Mouse (Mus musculus) heart, postnatal 25 days (tissue): ENCODE measurements around the gene Noxo1. TPM values are rescaled to one million over a fixed set of nuclear protein-coding genes. Genes with fewer than 3 reads are reported as not detected.
A peak's percentile ranks its signal among the peaks of the same experiment; 100 is the strongest.
"Not testable (repeated sequence)": the region's sequence is repeated elsewhere in the genome, so short reads cannot be mapped to it uniquely, and the experiment has no call there.

Experiments used
- DNase-seq: peaks from one replicate; pipeline ENCODE4 v3.0.0; 2022; ENCODE audit warnings: low spot score
- intact Hi-C: fragments of 180-260 bp; cut with DNase I; formaldehyde crosslinking; loops from one replicate; pipeline ENCODE4 v1.15.1; 2025
- total RNA-seq, 2 experiments: library from RNA; stranded (reverse); gene quantifications; 2 replicates each; pipeline ENCODE4 v1.2.3; 2021

Noxo1 gene
- under 1 TPM; 0.50 to 0.55 TPM for total RNA-seq

DNA sequence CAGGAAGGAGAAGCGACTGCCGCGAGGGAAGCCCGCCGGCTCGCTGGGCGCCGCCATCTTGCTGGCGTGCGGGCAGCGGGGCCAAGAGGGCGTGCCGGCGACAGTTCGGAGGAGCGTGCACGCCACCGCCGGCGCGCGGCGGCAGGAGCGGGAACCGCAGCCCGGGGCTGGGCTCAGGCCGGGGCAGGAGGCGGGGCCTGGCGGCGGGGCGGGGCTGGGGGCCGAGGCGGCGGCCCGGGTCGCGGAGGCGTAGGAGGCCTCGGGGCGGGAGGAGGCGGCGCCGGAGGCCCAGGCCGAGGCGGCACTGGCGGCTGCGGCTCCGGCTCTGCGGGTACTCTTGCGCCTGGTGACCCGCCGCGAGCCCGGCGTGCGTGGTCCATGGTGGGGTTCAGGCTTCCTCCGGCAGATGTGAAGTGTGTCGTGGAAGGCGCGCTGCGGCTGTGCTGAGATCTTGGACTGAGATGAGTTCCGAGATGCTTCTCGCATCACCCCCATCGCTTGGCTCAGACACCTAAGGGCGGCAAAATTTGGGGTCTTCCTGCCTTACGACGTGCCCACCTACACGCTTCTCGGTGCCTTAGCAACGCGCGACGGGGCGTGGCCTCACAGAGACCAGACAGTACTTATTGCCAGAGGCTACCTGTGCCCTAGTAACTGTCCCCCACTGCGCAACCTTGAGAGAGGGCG lies at the start of gene Noxo1, which contains the start of gene Gfer:
Noxo1 (plus strand) TSS at position 224 of the 687 bp plus-strand sequence.
Gfer (minus strand) TSS at position 146 of the 687 bp plus-strand sequence.
- intact Hi-C loops: no loop called here

DNA sequence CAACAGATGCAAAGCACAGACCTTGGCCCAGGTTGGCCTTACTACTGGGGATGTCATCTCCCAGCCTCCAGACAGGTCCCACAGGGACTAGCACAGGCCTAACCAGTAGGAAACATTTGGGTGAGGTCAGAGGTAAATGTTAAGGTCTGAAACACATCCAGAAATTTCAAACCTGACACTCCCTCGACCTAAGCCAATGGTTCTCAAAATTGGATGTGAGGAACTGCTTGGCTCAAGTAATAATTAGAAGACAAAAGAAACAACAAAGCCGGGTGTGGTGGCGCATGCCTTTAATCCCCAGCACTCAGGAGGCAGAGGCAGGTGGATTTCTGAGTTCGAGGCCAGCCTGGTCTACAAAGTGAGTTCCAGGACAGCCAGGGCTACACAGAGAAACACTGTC lies 49.7 kb upstream of the Noxo1 start:
- intact Hi-C loops: no loop called here
- no peak for DNase-seq

More for the DNA sequence above, at the start of gene Noxo1, which contains the start of gene Gfer:
- DNase-seq: peak; percentile 79

DNA sequence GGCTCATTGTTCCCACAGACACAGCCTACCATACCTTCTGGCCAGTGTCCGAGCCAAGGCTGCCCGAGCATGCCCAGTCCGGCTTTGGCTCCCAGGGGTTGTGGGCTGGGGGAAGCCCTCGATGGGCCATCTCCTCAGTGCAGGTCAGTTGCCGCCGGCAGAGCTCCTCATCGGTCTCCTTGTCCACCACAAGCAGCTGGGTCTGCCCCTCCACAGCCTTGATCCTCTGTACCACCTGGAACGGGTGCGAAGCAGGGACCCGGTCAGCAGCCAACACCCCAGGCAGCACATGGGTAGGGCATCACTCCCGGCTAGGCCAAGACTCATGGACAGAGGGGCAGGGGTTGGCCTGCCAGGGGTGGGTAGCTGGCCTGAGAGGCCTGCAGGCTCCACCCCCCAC lies 48.5 kb upstream of the Noxo1 start:
- no peak for DNase-seq
- intact Hi-C loops: no loop called here

DNA sequence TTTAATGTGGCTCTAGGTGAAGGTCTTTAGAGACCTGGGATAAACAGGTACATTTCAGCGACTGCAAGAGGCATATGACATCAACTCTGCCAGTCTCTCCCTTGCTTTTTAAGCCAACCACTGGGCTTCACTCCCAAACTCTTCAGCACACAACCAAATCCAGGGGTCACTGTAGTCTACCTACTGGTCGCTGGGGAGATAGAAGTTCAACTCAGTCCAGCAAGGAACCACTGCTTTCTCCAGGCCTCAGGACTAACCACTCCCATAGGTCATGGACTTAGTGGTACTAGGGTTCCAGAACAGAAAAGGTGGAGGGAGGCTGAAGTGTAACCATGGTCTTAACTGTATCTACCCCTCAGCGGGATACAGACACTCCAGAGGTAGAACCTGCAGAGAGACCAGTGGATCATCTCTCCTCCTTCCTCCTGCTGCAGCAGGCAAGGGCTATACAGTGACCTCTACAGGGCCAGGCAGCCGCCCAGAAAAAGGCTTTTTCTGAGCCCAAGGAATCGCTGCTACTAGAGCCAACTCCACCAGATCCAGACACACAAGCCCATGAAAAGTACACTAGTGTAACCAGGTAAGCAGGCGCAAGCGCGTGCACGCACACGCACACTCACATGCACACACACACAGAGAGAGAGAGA lies 47.2 kb upstream of the Noxo1 start:
- DNase-seq: no peak
- intact Hi-C loops: loop anchor here (2.0 kb wide), 1 partner anchor 14 kb away; no protein-coding TSS in a partner anchor

DNA sequence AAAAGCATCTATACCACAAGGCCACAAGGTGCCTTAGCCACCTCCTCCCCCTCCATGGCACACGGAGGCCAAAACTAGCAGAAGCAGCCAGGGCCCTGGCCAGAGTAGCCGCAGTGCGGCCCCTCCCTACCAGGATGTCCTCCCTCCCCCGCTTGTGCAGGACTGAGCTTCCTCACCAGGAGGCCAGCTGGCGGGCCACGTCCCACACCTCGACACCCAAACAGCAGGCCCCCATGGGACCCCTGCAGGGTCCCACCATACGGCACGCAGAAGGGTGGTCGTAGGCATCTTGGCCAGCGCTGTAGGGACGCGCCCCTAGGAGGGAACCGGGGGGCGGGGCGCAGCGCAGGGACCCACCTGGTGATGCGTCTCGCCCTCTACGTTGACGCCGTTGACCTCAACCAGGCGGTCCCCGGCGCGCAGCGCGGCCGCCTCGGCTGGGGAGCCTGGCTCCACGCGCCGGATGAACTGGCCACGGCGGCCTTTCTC lies 46.4 kb upstream of the Noxo1 start:
- DNase-seq: peak; percentile 63

DNA sequence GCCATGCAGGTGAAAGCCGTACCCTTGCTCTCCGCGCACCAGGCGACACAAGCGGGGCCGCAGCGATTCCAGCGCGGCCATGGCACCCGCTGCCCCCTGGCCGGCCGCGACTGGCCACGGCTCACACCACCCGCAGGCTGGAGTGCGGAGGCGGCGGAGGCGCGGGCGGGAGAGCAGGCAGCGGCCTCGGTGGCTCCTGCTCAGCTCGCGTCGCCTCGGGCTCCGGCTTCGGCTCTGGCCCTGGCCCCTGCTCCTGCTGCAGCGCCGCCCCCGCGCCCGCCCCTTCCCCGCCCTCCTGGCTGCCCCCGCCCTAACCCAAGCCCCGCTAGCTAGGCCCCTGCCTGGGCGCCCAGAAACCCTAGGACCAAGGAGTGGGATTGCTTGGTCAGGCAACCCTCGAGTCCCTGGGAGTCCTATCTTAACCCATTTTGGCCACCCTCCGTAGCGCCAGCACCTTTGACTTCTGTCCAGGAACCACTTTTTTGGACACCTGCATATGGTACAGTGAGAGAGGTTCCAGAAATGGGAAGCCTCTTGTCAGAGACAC lies 45.9 kb upstream of the Noxo1 start, which contains the start of gene Slc9a3r2:
Slc9a3r2 (minus strand) TSS at position 258 of the 547 bp plus-strand sequence.
- intact Hi-C loops: loop anchor here (5.0 kb wide), 1 partner anchor 123 kb away; the partner anchor contains the start of gene Traf7
- no peak for DNase-seq

More for the DNA sequence above, 46.4 kb upstream of the Noxo1 start:
- intact Hi-C loops: loop anchor here (2.0 to 5.0 kb wide), 2 partner anchors 15 to 122 kb away; partner anchors contain the start of gene Traf7

DNA sequence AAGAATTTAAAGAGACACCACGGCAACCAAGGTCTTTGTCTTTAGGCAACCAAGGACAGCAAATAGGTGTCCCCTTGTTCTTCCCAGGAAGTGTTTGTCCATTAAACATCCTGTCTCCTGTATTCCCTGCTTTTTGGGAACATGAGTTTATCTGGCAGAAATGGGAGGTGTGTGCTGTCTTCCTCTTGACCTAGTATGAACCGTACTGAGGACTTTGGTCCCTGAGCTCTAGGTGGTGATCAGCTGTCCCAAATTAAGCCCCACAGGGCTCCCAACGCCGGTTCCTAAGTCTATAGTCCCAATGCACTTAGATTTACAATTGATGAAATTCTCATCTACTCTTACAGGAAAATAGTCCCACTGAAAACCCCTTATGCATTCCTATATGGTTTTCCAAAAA lies 45.3 kb upstream of the Noxo1 start:
- DNase-seq: no peak
- intact Hi-C loops: loop anchor here (5.0 kb wide), 1 partner anchor 123 kb away; the partner anchor contains the start of gene Traf7

DNA sequence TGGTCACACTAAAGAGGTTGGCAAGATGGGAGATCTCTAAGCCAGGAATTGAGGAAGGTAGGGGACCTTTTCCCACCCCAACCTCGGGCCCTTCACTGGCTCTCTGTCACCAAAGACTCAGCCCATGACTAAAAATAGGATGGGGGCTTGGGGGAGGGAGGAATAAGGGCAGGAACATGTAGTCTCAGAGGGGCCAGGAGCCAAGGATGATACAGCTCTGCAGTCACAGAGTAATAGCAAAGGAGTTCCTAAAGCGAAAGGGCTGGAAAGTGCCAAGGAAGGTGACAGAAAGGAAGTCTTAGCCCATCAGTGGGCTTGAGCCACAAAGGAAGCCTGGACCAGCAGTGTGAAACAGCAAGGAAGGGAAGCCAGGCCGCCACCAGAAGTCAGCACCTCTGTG lies 44.2 kb upstream of the Noxo1 start:
- DNase-seq: no peak
- intact Hi-C loops: loop anchor here (5.0 kb wide), 1 partner anchor 125 kb away; the partner anchor contains the start of gene Traf7

DNA sequence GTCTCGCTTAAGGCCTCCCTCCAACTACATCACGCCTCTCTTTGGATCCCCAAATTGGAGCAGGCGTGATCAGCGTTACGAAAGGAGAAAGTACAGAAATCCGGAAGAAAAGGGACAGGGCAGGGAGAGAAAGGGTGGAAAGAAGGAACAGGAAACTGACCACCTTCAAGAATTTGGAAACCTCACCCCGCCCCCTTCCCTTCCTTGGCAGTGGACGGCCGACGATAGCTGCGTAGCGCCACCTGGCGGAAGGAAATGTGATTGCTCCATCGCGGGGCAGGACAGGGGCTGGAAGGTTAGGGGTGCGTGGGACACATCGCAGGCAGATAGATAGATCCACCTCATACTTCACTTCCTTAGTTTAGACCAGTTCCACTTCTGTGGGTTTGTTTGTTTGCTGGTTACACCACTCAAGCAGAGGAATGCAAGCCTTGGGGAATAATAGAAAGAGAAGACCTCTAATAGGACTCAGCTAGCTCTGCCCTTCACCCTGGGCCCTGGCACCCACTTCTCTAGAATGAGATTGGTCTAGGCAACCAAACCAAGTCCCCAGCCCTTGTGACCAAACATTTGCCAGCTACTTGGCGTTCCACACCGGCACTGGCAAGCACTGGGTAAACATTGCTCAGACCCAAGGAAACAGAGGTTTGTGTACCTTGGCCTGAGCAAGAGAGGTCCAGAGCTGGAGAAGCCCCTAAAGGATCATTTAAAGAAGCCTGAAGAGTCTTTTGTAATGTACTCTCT lies 41.9 kb upstream of the Noxo1 start:
- intact Hi-C loops: loop anchor here (2.0 to 5.0 kb wide), 3 partner anchors 25 to 127 kb away; partner anchors contain the start of gene Traf7
- DNase-seq: no peak

DNA sequence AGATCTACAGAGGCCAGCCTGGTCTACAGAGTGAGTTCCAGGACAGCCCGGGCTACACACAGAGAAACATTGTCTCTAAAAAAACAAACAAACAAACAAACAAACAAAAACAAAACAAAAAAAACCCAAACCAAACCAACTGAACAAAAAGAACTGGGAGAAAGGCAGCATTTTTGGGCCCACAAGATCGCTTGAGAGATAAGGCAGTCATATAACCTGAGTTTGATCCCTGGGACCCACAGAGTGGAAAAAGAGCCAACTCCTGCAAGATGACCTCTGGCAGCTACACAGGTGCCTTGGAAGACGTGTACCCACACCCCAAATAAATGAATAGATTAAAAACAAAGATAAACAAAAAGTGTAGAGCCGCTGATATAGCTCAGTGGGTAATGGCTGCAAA lies 41.1 kb upstream of the Noxo1 start:
- intact Hi-C loops: loop anchor here (2.0 to 5.0 kb wide), 3 partner anchors 26 to 128 kb away; partner anchors contain the start of gene Traf7
- DNase-seq: no peak

DNA sequence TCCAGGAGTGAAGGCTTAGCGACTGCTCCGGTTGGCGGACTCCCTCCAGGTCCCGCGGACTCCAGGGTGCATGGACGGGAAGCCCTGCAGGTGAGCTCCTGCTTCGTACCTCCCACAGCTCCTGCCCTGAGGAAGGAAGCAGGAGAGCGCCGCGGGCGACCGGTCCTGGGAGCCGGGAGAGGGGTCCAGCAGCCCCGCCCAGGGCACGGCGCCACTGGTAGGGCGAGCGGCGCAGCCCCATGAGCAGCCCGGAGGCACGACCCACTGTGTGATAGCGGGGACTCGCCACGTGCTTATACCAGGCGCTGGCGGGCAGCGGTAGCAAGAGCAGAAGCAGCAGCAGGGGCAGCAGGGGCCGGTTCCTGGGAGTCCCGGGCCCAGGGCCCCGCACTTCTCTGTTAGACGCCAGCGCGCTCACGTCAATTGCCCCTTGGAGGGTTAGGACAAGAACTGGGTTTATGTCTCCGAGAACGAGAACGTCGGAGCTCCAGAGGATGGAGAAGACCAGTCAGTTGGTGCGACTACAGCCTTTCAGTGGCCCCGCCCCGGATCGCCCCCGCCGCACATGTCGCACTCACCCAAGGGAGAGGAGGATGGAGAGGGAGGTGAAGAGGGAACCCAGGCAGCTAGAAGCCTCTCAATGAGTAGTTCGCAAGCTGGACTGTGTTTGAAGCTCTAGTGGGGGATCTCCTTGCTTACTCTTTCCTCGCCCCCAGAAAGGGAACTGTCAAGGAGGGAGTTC lies 37.8 kb upstream of the Noxo1 start, which contains the start of gene Npw:
Npw (minus strand) TSS at position 441 of the 742 bp plus-strand sequence.
- intact Hi-C loops: no loop called here
- DNase-seq: no peak

DNA sequence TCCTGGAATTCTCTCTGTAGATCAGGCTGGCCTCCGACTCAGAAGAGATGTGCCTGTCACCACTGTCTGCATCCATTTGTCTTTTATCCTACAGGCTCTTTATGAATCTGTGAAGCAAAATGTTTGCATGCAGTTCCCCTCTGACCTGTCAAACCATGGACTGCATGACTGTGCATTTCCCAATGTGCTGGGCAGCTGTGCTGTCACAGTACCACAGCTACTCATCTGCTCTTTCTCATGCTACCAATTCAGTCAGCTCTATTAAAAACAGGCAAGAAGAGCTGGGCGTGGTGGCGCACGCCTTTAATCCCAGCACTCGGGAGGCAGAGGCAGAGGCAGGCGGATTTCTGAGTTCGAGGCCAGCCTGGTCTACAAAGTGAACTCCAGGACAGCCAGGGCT lies 29.0 kb upstream of the Noxo1 start:
- not testable (repeated sequence) for DNase-seq
- intact Hi-C loops: loop anchor here (5.0 kb wide), 2 partner anchors 40 to 140 kb away; partner anchors contain the start of gene Traf7

DNA sequence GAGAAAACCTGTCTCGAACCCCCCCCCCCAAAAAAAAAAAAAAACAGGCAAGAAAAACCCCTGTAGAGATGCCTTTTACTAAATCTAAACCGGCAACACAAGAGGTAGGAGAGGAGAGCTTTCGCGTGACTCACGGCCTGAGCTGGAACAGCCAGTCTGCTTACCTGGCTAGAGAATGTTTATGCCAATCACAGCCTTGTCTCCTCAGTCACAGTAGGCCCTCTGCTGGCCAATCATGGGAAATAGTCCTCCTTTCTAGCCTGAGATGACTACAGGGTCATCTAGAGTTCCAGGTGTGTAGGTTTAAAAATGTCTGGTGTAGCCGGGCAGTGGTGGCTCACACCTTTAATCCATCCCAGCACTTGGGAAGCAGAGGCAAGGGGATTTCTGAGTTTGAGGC lies 28.6 kb upstream of the Noxo1 start:
- DNase-seq: no peak
- intact Hi-C loops: loop anchor here (5.0 kb wide), 2 partner anchors 40 to 140 kb away; partner anchors contain the start of gene Traf7

DNA sequence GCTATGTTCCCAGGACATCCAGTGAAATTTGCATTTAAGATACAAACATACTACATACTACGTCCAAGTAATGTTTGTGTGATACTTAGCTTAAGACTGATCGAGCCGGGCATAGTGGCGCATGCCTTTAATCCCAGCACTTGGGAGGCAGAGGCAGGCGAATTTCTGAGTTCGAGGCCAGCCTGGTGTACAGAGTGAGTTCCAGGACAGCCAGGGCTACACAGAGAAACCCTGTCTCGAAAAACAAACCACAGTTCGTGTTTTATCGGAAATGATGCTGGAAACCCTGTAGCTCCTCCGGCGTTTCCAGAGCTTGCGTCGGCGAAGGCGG lies 26.9 kb upstream of the Noxo1 start:
- not testable (repeated sequence) for DNase-seq
- intact Hi-C loops: loop anchor here (5.0 kb wide), 2 partner anchors 42 to 142 kb away; partner anchors contain the start of gene Traf7

DNA sequence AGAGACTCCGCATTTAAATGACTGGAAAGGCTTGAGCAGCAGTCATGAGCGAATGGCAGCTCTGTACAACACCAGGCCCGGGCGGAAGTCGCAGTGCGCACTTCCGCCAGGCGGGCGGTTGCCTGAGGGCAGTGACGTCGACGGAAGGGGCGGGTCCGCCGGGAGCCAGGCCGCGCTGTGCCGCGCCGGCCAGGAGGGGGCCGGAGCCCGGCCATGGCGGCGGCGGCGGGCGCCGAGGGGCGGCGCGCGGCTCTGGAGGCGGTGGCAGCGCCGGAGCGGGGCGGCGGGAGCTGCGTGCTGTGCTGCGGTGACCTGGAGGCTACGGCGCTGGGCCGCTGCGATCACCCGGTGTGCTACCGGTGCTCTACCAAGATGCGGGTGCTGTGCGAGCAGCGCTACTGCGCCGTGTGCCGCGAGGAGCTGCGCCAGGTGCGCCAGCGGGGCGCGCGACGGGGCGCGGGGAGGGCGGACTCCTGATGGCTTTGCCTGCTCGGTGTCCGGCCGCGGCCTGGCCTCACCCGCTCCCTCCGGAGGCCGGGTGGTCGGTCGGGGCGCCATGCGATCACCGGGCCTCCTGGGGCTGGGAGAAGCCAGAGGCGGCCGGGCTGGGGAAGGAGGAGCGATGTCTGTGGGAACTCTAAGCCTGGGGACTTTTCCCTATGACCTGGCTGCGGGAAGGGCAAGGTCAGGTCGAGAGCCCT lies 26.3 kb upstream of the Noxo1 start, which contains the start of gene Zfp598:
Zfp598 (plus strand) TSS at position 143 of the 701 bp plus-strand sequence.
- intact Hi-C loops: loop anchor here (5.0 kb wide), 3 partner anchors 42 to 192 kb away; partner anchors contain the start of genes Mlst8 and Traf7
- peak; percentile 91 for DNase-seq

DNA sequence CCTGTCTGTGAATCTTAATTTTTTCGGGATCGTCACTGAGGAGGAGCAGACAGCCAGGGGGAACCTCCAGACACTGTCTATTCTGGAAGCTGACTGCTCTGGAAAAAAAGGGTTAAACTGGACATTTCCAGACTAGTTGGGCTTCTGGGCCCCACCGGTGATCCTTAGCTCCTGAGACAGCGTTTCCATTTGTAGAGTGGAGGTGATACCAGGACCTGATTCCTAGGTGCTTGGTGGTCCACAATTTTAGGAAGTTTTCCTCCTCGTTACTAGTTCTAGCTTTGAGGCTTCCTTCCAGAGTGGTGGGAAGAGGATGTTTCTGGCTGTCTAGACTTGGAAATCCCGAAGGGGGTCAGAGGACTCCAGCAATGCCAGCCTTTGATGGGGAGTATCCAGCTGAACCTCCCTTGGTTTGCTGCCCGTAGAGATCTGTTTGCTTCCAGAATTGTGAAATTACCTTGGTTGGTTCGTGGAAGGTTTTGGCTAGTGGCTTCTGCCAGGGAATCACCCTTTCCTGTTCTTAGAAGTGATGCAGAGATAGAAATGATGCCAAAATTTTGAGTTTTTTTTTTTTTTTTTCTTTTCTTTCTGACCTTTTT lies 25.7 kb upstream of the Noxo1 start:
- intact Hi-C loops: loop anchor here (5.0 kb wide), 1 partner anchor 193 kb away; the partner anchor contains the start of gene Mlst8
- DNase-seq: no peak

DNA sequence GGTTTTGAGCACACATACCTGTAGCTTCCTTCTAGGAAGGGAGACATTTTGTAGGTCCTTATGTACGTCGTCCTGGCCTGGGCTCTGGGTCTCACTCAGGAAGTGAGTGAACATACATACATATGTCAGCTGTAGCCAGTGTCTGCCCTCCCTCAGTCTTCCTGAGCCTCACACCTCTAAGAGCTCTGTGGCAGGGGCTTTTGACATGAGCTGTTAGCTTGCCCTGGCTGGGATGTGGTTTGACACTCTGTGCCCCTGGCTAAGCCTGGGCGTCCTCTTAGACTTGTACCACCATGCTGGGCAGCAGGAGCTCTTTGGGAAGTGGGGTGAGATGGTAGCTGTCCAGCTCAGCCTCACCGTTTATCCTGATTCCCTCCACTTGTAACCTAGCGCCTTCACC lies 24.7 kb upstream of the Noxo1 start:
- DNase-seq: no peak
- intact Hi-C loops: loop anchor here (5.0 kb wide), 1 partner anchor 194 kb away; the partner anchor contains the start of gene Mlst8
